Mouse (Mus musculus) thymus, adult 2 months (tissue): Measurements from ENCODE around the gene Gm12185.

Experiments used
- CTCF ChIP-seq: fragments of 200-500 bp; IDR thresholded peaks from 2 replicates; pipeline ENCODE4 v1.5.1; 2012; ENCODE audit warnings: mild to moderate bottlenecking, control low read depth, low read length, moderate library complexity, borderline replicate concordance; ENCODE audit not compliant: control insufficient read depth, poor library complexity, insufficient read depth; ENCODE audit errors: extremely low read depth
- POLR2A ChIP-seq: fragments of 200-500 bp; IDR thresholded peaks from 2 replicates; pipeline ENCODE4 v1.6.1; 2012; ENCODE audit warnings: mild to moderate bottlenecking, low read length, control low read depth, moderate library complexity; ENCODE audit not compliant: control insufficient read depth, poor library complexity, insufficient read depth; ENCODE audit errors: extremely low read depth

GRCm38 (mm10) chr11:48866481-48866880 lies 125.5 kb downstream of the Gm12185 start:
- TF ChIP-seq POLR2A = no peak
- TF ChIP-seq CTCF = no peak
